Mouse (Mus musculus): ENCODE results near the gene Ezr.

DNA sequence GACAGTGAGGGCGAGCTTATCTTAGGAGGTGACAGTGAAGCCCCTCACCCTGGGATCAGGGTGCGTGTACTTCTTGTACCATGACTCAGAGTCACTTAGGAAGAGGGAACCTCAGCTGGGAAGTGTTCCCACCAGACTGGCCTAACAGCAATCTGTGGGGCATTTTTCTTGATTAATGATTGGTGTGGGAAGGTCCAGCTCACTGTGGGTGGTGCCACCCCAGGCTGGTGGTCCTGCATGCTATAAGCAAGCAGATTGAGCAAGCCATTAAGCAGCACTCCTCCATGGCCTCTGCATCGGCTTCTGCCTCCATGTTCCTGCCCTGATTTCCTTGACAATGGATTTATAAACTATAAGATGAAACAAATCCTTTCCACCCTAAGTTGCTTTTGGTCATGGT is 26.7 kb upstream of the Ezr start:
- TF ChIP-seq POLR2A (IDR thresholded peaks at IDR 0.05; ENCODE audit: insufficient read depth, low read length) (no peak), EP300 (IDR thresholded peaks at IDR 0.05; ENCODE audit: insufficient read depth, low read depth, low read length) (no peak), CTCF (IDR thresholded peaks at IDR 0.05; ENCODE audit: low read depth, low read length) (no peak)

All from ES-Bruce4 (cell line).